Mouse (Mus musculus): ENCODE measurements around the gene Pitpnm1.
A peak's percentile ranks its signal among the peaks of the same experiment; 100 is the strongest.
"Not testable (repeated sequence)": the region's sequence is repeated elsewhere in the genome, so short reads cannot be mapped to it uniquely, and the experiment has no call there.

Gene Pitpnm1

GRCm38 (mm10) chr19:4119716-4120487 is 20.1 kb downstream of the Pitpnm1 start:
- no peak for DNase-seq

- no peak for DNase-seq
Observed at GRCm38 (mm10) chr19:4120496-4120895, 20.7 kb downstream of the Pitpnm1 start.

- peak; percentile 99 for DNase-seq
Observed at GRCm38 (mm10) chr19:4121097-4121805, 21.5 kb downstream of the Pitpnm1 start.

- DNase-seq, result not testable (repeated sequence)
Observed at GRCm38 (mm10) chr19:4121896-4122295, 22.1 kb downstream of the Pitpnm1 start.

GRCm38 (mm10) chr19:4122411-4123370 is 22.9 kb downstream of the Pitpnm1 start:
- no peak for DNase-seq

- no peak for DNase-seq
Observed at GRCm38 (mm10) chr19:4124432-4124831, 24.6 kb downstream of the Pitpnm1 start.

- DNase-seq, result not testable (repeated sequence)
Observed at GRCm38 (mm10) chr19:4125268-4125667, 25.5 kb downstream of the Pitpnm1 start.

GRCm38 (mm10) chr19:4125741-4126696 is 26.2 kb downstream of the Pitpnm1 start, which contains the start of gene Aip:
TSS of gene Aip (minus strand) at chr19:4125858.
- DNase-seq, result peak; percentile 99

- DNase-seq, result peak in 1 of 2 experiments; percentile 36
Observed at GRCm38 (mm10) chr19:4126759-4127495, 27.1 kb downstream of the Pitpnm1 start.

GRCm38 (mm10) chr19:4129462-4129861 is 29.7 kb downstream of the Pitpnm1 start:
- DNase-seq, result no peak

GRCm38 (mm10) chr19:4130106-4130505 is 30.3 kb downstream of the Pitpnm1 start:
- no peak for DNase-seq

- DNase-seq, result no peak
Observed at GRCm38 (mm10) chr19:4131075-4131474, 31.3 kb downstream of the Pitpnm1 start.

- no peak for DNase-seq
Observed at GRCm38 (mm10) chr19:4131768-4132167, 32.0 kb downstream of the Pitpnm1 start.

- no peak for DNase-seq
Observed at GRCm38 (mm10) chr19:4134354-4134753, 34.6 kb downstream of the Pitpnm1 start.

- not testable (repeated sequence) for DNase-seq
Observed at GRCm38 (mm10) chr19:4135229-4135962, 35.6 kb downstream of the Pitpnm1 start.

- not testable (repeated sequence) for DNase-seq
Observed at GRCm38 (mm10) chr19:4135963-4136345, 36.2 kb downstream of the Pitpnm1 start.

- DNase-seq, result no peak
Observed at GRCm38 (mm10) chr19:4136463-4136862, 36.7 kb downstream of the Pitpnm1 start.

GRCm38 (mm10) chr19:4137913-4138312 is 38.1 kb downstream of the Pitpnm1 start:
- DNase-seq, result no peak

- no peak for DNase-seq
Observed at GRCm38 (mm10) chr19:4139446-4139845, 39.6 kb downstream of the Pitpnm1 start, which contains the start of gene Gpr152. TSS of gene Gpr152 (plus strand) at chr19:4139787.

GRCm38 (mm10) chr19:4140147-4140546 is 40.3 kb downstream of the Pitpnm1 start:
- DNase-seq, result no peak

Measured in cerebellum, postnatal 10 days (tissue).